Mouse (Mus musculus): ENCODE measurements at regions not wholly inside any gene's neighbourhood (a gene's known extent, or its start where the extent isn't known, plus 50 kb on each side); places are given as distances from the start of the nearest gene placed in this dataset.

- no peak for DNase-seq (ENCODE audit: low read depth, low spot score)
These were observed 104.7 kb upstream of the Syndig1 start for GRCm38 (mm10) chr2:149724279-149724678.

DNA sequence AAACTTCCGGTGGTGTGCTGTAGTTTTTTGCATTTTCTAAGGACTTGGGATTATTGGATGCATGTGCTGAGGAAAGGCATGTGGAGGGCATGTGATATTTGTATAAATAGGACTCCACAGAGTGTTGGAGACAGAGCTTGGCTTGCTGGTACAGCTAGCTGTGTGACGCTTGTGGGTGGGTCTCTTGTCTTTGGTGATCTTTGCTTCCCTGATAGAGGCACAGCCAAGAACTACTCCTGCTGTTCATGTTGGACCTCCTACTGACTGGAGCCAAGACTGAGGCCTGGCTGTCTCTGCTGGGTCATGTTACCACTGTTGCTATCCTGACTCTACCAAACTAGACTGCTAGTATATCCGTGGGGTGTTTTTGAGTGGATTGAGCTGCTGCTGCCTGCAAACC, 103.1 kb upstream of the Syndig1 start:
- DNase-seq (ENCODE audit: low read depth, low spot score): no peak

GRCm38 (mm10) chr2:149737837-149738236, 91.2 kb upstream of the Syndig1 start:
- DNase-seq (ENCODE audit: low read depth, low spot score): no peak

GRCm38 (mm10) chr2:149739886-149740285, 89.1 kb upstream of the Syndig1 start:
- DNase-seq (ENCODE audit: low read depth, low spot score): peak; percentile 42

GRCm38 (mm10) chr2:149742661-149743060, 86.3 kb upstream of the Syndig1 start:
- no peak for DNase-seq (ENCODE audit: low read depth, low spot score)

DNA sequence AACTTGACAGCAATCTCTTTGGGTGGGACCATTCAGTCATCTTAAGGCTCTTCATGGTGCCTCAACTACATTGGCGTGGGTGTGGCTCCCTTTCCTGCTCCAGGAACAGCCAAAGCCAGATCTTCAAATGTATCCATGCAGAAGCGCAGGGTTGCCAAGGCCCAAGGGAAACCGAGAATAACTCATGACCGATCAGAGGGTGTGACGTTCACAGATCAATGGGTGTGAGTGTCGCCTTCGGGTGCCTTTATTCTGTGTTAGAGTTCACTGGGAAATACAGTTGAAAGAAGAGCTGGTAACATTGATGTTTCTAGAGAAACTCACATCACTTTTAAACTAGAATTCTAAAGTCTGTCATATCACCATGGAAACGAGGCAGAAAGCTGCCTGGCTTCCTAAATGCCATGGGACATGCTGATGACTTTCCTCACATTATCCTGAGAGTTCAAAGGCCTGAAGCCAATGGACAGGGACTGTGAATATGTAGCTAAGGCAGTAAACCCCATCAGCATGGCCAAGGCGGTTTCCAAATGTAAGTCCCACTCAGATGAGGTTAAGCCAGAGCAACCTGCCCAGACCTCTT, 80.7 kb upstream of the Syndig1 start:
- DNase-seq (ENCODE audit: low read depth, low spot score): no peak

DNA sequence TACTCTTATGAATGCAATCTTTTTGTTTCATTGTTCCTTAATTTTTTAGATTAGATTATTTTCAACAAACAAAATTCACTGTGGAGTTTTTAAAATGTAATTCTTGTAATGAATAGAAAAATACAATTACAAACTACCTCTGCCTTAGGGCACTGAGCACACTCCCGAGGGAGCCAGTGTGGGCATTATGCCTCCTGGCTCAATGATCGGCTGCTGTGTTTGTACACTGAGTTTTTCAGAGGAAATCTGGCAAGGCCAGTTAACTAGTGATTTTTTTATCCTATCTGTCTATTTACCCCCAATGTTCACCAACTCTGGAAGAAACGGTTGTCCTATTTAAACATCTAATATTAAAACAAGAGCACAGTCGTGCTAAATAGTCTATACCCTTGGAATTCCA, 69.9 kb upstream of the Syndig1 start:
- no peak for DNase-seq (ENCODE audit: low read depth, low spot score)

GRCm38 (mm10) chr2:149763864-149764263, 65.1 kb upstream of the Syndig1 start:
- DNase-seq (ENCODE audit: low read depth, low spot score): no peak

GRCm38 (mm10) chr2:149768027-149768426, 61.0 kb upstream of the Syndig1 start:
- DNase-seq (ENCODE audit: low read depth, low spot score): no peak

DNA sequence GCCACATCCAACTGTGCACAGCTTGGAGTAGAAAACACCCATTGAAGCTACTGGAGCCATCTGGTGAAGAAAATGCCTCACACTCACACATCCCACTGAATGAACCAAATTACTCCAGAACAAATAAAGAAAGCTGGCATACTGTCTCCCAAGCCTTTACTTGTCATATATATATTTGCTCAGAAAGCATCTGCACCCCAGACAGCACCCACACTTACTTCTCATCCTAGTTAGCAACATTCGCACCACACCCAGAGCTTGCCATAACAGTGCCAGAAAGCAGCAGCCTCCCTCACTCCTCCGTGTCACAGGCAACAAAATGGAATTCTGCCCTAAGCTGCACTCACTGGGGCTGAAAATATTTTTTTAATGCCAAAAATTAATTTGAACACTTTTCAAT, 60.5 kb upstream of the Syndig1 start:
- peak; percentile 55 for DNase-seq (ENCODE audit: low read depth, low spot score)

- DNase-seq (ENCODE audit: low read depth, low spot score): no peak
These were observed 51.7 kb upstream of the Syndig1 start for GRCm38 (mm10) chr2:149777316-149777715.
